Mouse (Mus musculus): ENCODE measurements around the gene Smarcc2. TPM values are rescaled to one million over a fixed set of nuclear protein-coding genes. Genes with fewer than 3 reads are reported as not detected.
A peak's percentile ranks its signal among the peaks of the same experiment; 100 is the strongest.
"Not testable (repeated sequence)": the region's sequence is repeated elsewhere in the genome, so short reads cannot be mapped to it uniquely, and the experiment has no call there.

The Smarcc2 gene
- total RNA-seq, 1 experiment from 2014 or later: 92.7 TPM

GRCm38 (mm10) chr10:128502341-128502740 is 43.3 kb downstream of the Smarcc2 start:
- no peak for ATAC-seq (replicated peaks in 1 of 2; ENCODE audit: insufficient read depth in 1 of 2, low FRiP score in 2 of 2, low TSS enrichment in 1 of 2, low read depth in 1 of 2, poor library complexity in 2 of 2, severe bottlenecking in 2 of 2)

DNA sequence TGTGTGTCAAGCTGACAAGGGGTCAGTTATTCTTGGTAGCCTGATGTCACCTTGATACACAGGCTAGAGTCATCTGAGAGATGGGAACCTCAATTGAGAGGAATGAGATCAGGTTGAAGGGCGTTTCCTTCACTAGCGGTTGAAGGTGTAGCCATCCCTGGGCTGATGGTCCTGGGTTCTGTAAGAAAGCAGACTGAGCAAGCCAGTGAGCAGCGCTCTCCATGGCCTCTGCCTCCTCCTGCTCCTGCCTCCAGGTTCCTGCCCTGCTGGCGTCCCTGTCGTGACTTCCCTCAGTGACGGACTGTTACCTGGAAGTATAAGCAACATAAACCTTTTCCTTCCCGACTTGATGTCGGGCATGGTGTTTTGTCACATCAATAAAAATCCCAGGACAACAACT is 44.5 kb downstream of the Smarcc2 start:
- no peak for ATAC-seq (replicated peaks in 1 of 2; ENCODE audit: insufficient read depth in 1 of 2, low FRiP score in 2 of 2, low TSS enrichment in 1 of 2, low read depth in 1 of 2, poor library complexity in 2 of 2, severe bottlenecking in 2 of 2)

DNA sequence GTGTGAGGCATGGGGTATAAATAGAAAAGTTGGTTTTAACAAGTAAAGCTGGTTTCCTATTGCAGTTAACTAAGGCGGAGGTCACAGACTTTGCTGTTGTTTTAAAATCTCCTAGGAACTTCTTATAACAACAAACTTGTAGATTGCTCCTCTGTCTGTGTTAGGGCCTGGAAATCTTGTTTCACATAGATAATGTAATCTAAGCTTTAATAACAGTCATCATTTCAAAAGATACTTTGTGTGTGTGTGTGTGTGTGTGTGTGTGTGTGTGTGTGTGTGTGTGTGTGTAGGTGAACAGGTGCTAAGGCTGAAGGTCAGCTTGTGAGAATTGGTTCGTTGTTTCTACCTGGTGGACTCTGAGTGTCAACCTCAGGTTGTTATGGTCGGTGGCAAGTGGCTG is 45.0 kb downstream of the Smarcc2 start:
- ATAC-seq (replicated peaks in 1 of 2; ENCODE audit: insufficient read depth in 1 of 2, low FRiP score in 2 of 2, low TSS enrichment in 1 of 2, low read depth in 1 of 2, poor library complexity in 2 of 2, severe bottlenecking in 2 of 2): no peak

- ATAC-seq (replicated peaks in 1 of 2; ENCODE audit: insufficient read depth in 1 of 2, low FRiP score in 2 of 2, low TSS enrichment in 1 of 2, low read depth in 1 of 2, poor library complexity in 2 of 2, severe bottlenecking in 2 of 2): peak; percentile 86 to 94
These were observed 45.8 kb downstream of the Smarcc2 start for GRCm38 (mm10) chr10:128504641-128505370.

DNA sequence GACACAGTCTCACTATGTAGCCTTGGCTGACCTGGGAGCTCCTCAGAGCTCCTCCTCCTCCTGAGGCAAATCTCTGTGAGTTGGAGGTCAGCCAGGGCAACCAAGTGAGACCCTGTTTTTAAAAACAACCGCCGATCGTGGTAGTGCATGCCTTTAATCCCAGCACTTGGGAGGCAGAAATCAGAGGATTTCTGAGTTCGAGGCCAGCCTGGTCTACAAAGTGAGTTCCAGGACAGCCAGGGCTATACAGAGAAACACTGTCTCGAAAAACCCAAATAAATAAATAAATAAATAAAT is 46.3 kb downstream of the Smarcc2 start:
- ATAC-seq (replicated peaks in 1 of 2; ENCODE audit: insufficient read depth in 1 of 2, low FRiP score in 2 of 2, low TSS enrichment in 1 of 2, low read depth in 1 of 2, poor library complexity in 2 of 2, severe bottlenecking in 2 of 2): not testable (repeated sequence)

DNA sequence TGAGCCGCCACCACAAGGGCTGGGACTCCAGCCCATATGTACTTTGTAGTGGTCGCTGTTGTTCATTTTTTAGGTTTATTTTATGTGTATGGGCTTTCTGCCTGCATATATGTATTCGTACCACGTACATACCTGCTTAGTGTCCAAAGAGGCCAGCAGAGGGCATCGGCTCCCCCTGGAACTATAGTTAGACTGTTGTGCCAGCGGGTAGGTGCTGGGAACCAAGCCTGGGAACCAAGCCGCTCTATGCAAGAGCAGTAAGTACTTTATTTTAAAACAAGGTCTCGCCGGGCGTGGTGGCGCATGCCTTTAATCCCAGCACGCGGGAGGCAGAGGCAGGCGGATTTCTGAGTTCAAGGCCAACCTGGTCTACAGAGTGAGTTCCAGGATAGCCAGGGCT is 46.9 kb downstream of the Smarcc2 start:
- no peak for ATAC-seq (replicated peaks in 1 of 2; ENCODE audit: insufficient read depth in 1 of 2, low FRiP score in 2 of 2, low TSS enrichment in 1 of 2, low read depth in 1 of 2, poor library complexity in 2 of 2, severe bottlenecking in 2 of 2)

DNA sequence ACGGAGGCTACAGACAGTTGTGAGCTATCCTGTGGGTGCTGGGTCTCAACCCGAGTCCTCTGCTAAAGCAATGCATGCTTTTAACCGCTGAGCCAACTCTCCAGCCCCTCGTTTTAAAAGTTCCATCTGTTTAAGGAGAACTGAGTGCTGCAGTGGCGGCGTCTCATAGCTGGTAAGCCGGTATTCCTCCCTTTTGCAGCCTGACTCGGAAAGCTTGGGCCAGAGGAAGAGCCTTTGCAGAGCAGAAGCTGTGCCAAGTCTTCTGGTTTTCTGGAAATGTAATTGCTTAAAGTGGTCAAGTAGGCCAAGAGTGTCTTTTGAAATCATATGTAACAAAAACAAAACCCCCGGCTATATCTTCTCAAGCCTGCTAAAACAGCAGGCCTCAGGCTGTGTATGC is 49.2 kb downstream of the Smarcc2 start:
- ATAC-seq (replicated peaks in 1 of 2; ENCODE audit: insufficient read depth in 1 of 2, low FRiP score in 2 of 2, low TSS enrichment in 1 of 2, low read depth in 1 of 2, poor library complexity in 2 of 2, severe bottlenecking in 2 of 2): no peak

DNA sequence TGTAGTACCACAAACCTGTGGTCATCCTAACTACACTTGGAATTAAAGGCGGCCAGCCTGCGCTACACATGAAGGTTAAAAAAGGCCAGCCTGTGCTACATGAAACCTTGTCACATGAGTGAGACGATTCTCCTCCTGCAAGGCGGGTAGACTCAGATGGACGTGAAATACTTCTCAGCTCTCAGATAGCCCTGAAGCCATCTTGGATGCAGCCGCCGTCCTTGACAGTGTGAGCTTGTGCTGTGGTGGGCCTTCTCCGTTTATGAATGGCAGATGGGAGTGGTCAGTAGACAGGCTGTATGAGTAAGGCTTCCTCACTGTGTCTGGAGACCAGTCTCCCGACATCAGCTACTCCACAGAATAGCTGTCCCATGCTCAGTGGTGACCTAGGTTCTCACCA is 50.2 kb downstream of the Smarcc2 start:
- ATAC-seq (replicated peaks in 1 of 2; ENCODE audit: insufficient read depth in 1 of 2, low FRiP score in 2 of 2, low TSS enrichment in 1 of 2, low read depth in 1 of 2, poor library complexity in 2 of 2, severe bottlenecking in 2 of 2): no peak

GRCm38 (mm10) chr10:128509831-128510230 is 50.8 kb downstream of the Smarcc2 start:
- no peak for ATAC-seq (replicated peaks in 1 of 2; ENCODE audit: insufficient read depth in 1 of 2, low FRiP score in 2 of 2, low TSS enrichment in 1 of 2, low read depth in 1 of 2, poor library complexity in 2 of 2, severe bottlenecking in 2 of 2)

DNA sequence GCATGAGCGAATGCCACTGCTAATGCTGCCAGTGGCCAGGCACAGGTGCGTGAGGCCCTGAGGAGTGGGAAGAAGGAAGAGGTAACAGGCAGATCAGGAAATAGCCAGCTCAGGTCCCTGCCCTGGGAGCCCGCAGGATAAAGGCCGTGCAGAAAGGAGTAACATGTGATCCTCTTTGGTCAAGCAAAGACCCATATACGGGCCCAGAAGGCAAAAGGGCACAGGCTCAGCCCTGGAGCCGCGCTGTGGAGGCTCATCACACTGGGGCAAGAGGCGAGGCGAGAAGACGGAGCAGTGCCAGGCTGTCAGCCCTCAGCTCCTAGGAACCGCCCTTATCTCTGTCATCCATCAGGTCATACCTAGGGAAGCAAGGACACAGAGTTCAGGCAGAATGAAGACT is 51.3 kb downstream of the Smarcc2 start:
- no peak for ATAC-seq (replicated peaks in 1 of 2; ENCODE audit: insufficient read depth in 1 of 2, low FRiP score in 2 of 2, low TSS enrichment in 1 of 2, low read depth in 1 of 2, poor library complexity in 2 of 2, severe bottlenecking in 2 of 2)

GRCm38 (mm10) chr10:128511189-128511588 is 52.1 kb downstream of the Smarcc2 start:
- no peak for ATAC-seq (replicated peaks in 1 of 2; ENCODE audit: insufficient read depth in 1 of 2, low FRiP score in 2 of 2, low TSS enrichment in 1 of 2, low read depth in 1 of 2, poor library complexity in 2 of 2, severe bottlenecking in 2 of 2)

GRCm38 (mm10) chr10:128511761-128512160 is 52.7 kb downstream of the Smarcc2 start:
- no peak for ATAC-seq (replicated peaks in 1 of 2; ENCODE audit: insufficient read depth in 1 of 2, low FRiP score in 2 of 2, low TSS enrichment in 1 of 2, low read depth in 1 of 2, poor library complexity in 2 of 2, severe bottlenecking in 2 of 2)

DNA sequence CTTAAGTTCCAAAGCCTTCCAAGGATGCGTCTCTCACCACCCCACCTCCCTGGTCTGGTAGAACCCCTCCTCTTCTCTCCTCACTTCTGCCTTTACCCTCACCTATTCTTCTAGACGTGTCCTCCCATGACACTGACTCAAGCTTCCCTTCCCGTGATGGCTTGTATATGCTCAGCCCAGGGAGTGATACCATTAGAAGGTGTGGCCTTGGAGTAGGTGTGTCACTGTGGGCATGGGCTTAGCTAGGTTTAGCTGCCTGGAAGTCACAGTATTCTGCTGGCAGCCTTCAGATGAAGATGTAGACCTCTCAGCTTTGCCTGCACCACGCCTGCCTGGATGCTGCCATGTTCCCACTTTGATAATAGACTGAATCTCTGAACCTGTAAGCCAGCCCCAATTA is 56.0 kb downstream of the Smarcc2 start:
- no peak for ATAC-seq (replicated peaks in 1 of 2; ENCODE audit: insufficient read depth in 1 of 2, low FRiP score in 2 of 2, low TSS enrichment in 1 of 2, low read depth in 1 of 2, poor library complexity in 2 of 2, severe bottlenecking in 2 of 2)

- no peak for ATAC-seq (replicated peaks in 1 of 2; ENCODE audit: insufficient read depth in 1 of 2, low FRiP score in 2 of 2, low TSS enrichment in 1 of 2, low read depth in 1 of 2, poor library complexity in 2 of 2, severe bottlenecking in 2 of 2)
These were observed 57.0 kb downstream of the Smarcc2 start for GRCm38 (mm10) chr10:128516029-128516428.

DNA sequence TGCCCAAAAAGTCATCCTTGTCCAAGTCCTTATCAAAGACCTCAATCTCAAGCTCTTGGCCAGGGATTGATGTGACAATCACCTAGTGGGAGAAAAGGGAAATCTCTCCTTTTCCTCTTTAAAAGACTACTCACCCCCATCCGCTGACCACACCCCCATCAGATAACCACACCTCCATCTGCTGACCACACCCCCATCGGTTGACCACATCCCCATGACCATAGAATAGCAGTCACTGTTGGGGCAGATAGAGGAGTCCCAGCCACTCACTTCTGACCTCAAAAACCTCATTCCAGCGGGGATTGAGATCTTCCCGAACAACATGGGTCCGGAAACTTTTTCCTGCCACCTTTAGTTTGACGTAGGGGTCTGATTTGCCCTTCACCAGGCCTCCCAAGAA is 57.6 kb downstream of the Smarcc2 start:
- peak; percentile 61 to 65; a peak in 3 of 4 replicates for ATAC-seq (replicated peaks in 1 of 2; ENCODE audit: insufficient read depth in 1 of 2, low FRiP score in 2 of 2, low TSS enrichment in 1 of 2, low read depth in 1 of 2, poor library complexity in 2 of 2, severe bottlenecking in 2 of 2)

GRCm38 (mm10) chr10:128518833-128519232 is 59.8 kb downstream of the Smarcc2 start:
- peak; percentile 17 to 38; a peak in 1 of 4 replicates for ATAC-seq (replicated peaks in 1 of 2; ENCODE audit: insufficient read depth in 1 of 2, low FRiP score in 2 of 2, low TSS enrichment in 1 of 2, low read depth in 1 of 2, poor library complexity in 2 of 2, severe bottlenecking in 2 of 2)

GRCm38 (mm10) chr10:128520591-128520990 is 61.5 kb downstream of the Smarcc2 start:
- no peak for ATAC-seq (replicated peaks in 1 of 2; ENCODE audit: insufficient read depth in 1 of 2, low FRiP score in 2 of 2, low TSS enrichment in 1 of 2, low read depth in 1 of 2, poor library complexity in 2 of 2, severe bottlenecking in 2 of 2)

DNA sequence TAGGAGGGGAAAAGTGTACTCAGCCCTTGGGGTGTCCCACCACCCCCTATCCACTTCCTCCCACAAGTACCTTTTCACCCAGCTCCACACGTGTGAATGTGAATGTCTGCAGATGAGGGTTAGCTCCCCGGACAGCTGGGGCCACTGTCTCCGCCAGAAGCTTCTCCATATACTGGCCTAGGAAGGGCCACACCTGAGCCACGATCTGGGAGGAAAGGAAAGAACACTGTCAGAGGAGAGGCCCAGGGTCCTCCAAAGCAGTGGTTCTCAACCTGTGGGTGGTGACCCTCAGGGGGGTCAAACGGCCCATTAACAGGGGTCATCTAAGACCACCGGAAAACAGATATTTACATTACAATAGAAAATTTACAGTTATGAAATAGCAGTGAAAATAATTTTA is 63.3 kb downstream of the Smarcc2 start:
- ATAC-seq (replicated peaks in 1 of 2; ENCODE audit: insufficient read depth in 1 of 2, low FRiP score in 2 of 2, low TSS enrichment in 1 of 2, low read depth in 1 of 2, poor library complexity in 2 of 2, severe bottlenecking in 2 of 2): no peak

DNA sequence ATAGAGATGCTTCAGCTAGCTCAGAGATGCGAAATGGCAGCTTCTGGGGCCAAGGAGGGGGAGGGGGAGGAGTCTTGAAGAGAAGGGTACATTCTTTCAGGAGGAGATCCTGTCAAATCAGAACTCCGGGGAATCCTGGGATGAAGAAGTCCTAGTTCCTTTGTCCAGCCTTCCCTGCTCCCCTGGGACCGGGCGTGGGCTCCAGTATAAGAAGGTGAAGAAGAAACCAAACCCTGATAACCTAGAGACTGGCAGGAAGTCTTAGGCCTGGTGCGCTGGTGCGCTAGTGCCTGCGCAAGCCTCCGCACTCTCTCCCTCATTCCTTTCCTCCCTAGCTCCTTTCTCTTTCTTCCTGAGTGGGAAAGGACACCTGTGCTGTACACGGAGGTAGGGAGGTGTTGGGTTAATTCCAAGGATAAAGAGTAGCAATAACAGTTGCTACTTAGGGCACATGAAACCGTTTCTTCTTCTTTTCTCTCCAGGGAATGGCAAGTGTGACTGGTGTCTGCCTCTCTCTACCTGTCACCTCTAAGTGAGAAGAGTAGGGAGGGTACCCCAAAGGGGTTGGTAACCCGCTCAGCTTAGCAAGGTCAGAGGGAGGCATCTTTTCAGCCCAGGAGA is 65.2 kb downstream of the Smarcc2 start:
- no peak for ATAC-seq (replicated peaks in 1 of 2; ENCODE audit: insufficient read depth in 1 of 2, low FRiP score in 2 of 2, low TSS enrichment in 1 of 2, low read depth in 1 of 2, poor library complexity in 2 of 2, severe bottlenecking in 2 of 2)

All from hematopoietic stem cell, adult 5-6 weeks (primary cell).